Mouse (Mus musculus) ES-E14 (cell line): ENCODE data around the gene Scnn1b.

Experiments used
- HCFC1 ChIP-seq: IDR thresholded peaks from 2 replicates; pipeline ENCODE4 v1.6.1; 2012; ENCODE audit warnings: low read length, inconsistent platforms, borderline replicate concordance; ENCODE audit not compliant: insufficient read depth
- MAFK ChIP-seq: IDR thresholded peaks from 2 replicates; pipeline ENCODE4 v1.6.1; 2014; ENCODE audit warnings: mild to moderate bottlenecking, low read depth, low read length, inconsistent platforms; ENCODE audit not compliant: insufficient read depth
- ZC3H11A ChIP-seq: IDR thresholded peaks from 2 replicates; pipeline ENCODE4 v1.6.1; 2012; ENCODE audit warnings: low read depth, mild to moderate bottlenecking, inconsistent platforms, low read length, borderline replicate concordance

- TF ChIP-seq MAFK (no peak), ZC3H11A (no peak), HCFC1 (no peak)
These were observed 7.5 kb upstream of the Scnn1b start for GRCm38 (mm10) chr7:121857177-121857884.
